Comparison of ENCODE assay signal across 7 mouse cellular contexts in the genomic region with DNA sequence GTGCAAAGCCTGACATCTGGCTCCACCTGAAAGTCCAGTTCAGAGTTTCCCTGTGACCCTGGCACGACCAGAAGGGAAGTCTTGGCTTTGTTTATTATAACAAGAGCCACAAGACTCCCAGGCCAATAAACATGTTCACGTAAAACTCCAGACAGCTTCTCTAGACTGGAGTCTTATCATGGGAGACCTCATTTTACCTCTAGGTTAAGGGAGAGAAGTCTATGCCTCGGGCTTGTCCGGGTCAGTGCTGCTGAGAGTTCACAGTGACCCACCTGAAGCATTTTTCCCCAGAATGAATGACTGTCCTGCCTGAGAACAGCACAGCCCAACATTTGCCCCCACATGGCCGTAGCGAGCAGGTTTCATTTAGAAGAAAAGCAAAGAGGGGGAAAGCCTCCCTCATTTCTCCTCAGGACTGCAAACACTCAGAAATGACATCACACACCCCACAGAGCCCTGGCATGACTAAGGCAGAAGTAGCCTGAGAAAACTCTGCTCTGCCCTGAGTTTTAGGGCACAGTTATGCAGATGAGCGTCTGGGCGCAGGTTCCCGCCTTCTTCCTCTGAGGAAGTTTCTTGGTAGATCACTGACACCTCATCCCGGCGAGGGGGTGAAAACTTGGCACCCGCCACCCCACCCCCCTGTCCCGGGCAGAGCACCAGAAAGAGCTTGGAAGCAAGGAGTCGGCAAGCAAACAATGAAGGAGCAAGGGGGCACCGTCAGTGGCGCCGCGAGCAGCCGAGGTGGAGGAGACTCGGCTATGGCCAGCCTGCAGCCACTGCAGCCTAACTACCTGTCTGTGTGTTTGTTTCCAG.
A peak's percentile ranks its signal among the peaks of the same experiment; 100 is the strongest.
DNase-seq lines count a peak whose midpoint lies in the region; ATAC-seq and TF ChIP-seq lines count a peak whose summit lies in the region.

No protein-coding gene starts in this region.

- in situ Hi-C loops in Patski (cut with MboI; ENCODE audit: low pct_unique_long_range_greater_than_20kb) = loop anchor here (5.0 kb wide), 2 partner anchors 58 to 82 kb away; no protein-coding TSS in a partner anchor

- peak overlapping the region; percentile 38 for H3K4me3 ChIP-seq in forebrain, embryonic 14.5 days (ENCODE audit: low read depth, low read length)
- H3K4me3 ChIP-seq in hindbrain, embryonic 10.5 days = peak overlapping the region; percentile 65
- peak overlapping the region; percentile 58 for H3K4me3 ChIP-seq in limb, embryonic 12.5 days (replicated peaks)
- H3K4me3 ChIP-seq in midbrain, embryonic 12.5 days = peak overlapping the region; percentile 41

- DNase-seq in Patski (ENCODE audit: low read depth, low spot score) = peak; percentile 62
- DNase-seq in c-Kit-positive CD71-positive TER-119-negative erythroid progenitor cells, embryonic 14.5 days (ENCODE audit: low read depth) = peak; percentile 60
- peak; percentile 73 for DNase-seq in forebrain, embryonic 14.5 days (ENCODE audit: low spot score)
- DNase-seq in hindbrain, embryonic 10.5 days (ENCODE audit: low spot score) = peak; percentile 63
- DNase-seq in spleen, postnatal 36 days (ENCODE audit: low spot score in 2 of 2) = peak; percentile 82 to 83

- peak overlapping the region; percentile 79 for H3K4me2 ChIP-seq in forebrain, embryonic 14.5 days (ENCODE audit: low read length)
- H3K4me2 ChIP-seq in limb, embryonic 12.5 days = peak overlapping the region; percentile 88
- peak overlapping the region; percentile 74 for H3K4me2 ChIP-seq in midbrain, embryonic 12.5 days (replicated peaks)

- peak; percentile 95 for ATAC-seq in Patski
- peak; percentile 76 for ATAC-seq in forebrain, embryonic 14.5 days
- ATAC-seq in limb, embryonic 12.5 days (ENCODE audit: insufficient number of reproducible peaks, insufficient read depth, low FRiP score, low TSS enrichment, low read depth) = peak; percentile 61
- peak; percentile 73 for ATAC-seq in midbrain, embryonic 12.5 days (ENCODE audit: low FRiP score, low read depth)

- H3K27me3 ChIP-seq in Patski = no peaks in the 10 kb centered on the region
- 0 out of 2 replicates have a peak, but pooled peaks cover 2% of the 10 kb centered on the region for H3K27me3 ChIP-seq in forebrain, embryonic 14.5 days (replicated peaks; ENCODE audit: control insufficient read depth, insufficient read depth, low read length)
- peaks cover 17% of the 10 kb centered on the region for H3K27me3 ChIP-seq in hindbrain, embryonic 10.5 days (ENCODE audit: insufficient read depth, poor library complexity, severe bottlenecking)
- H3K27me3 ChIP-seq in limb, embryonic 12.5 days = no peaks in the 10 kb centered on the region; the same call in 1 of the 2 replicates
- H3K27me3 ChIP-seq in midbrain, embryonic 12.5 days = peaks cover 23% of the 10 kb centered on the region

- H3K9ac ChIP-seq in forebrain, embryonic 14.5 days (ENCODE audit: low read length) = peak overlapping the region; percentile 62
- peak overlapping the region; percentile 70 for H3K9ac ChIP-seq in limb, embryonic 12.5 days (replicated peaks)
- peak overlapping the region; percentile 55 for H3K9ac ChIP-seq in midbrain, embryonic 12.5 days (replicated peaks)

- CTCF ChIA-PET in Patski (lab: Charles Lee) = no interaction called here

- POLR2A ChIA-PET in Patski (lab: Charles Lee) = interaction anchor here (0.6 kb wide), 1 partner anchor 42 kb away, joined by 6 read pairs; no protein-coding TSS in a partner anchor

- no peaks in the 10 kb centered on the region for H3K9me3 ChIP-seq in forebrain, embryonic 14.5 days (replicated peaks; ENCODE audit: control insufficient read depth, low read length)
- no peaks in the 10 kb centered on the region for H3K9me3 ChIP-seq in hindbrain, embryonic 10.5 days
- no peaks in the 10 kb centered on the region for H3K9me3 ChIP-seq in limb, embryonic 12.5 days
- no peaks in the 10 kb centered on the region for H3K9me3 ChIP-seq in midbrain, embryonic 12.5 days

- no peak for TF ChIP-seq CTCF in Patski (IDR thresholded peaks at IDR 0.05)

- WGBS in forebrain, embryonic 14.5 days = under 1% methylated on average over 20 of the region's 20 CpGs
- under 1% methylated on average over 20 of the region's 20 CpGs for WGBS in hindbrain, embryonic 10.5 days
- WGBS in limb, embryonic 12.5 days = under 1% methylated on average over 20 of the region's 20 CpGs
- under 1% methylated on average over 20 of the region's 20 CpGs for WGBS in midbrain, embryonic 12.5 days

- peak overlapping the region; percentile 28; the same call in 1 of the 2 replicates for H3K27ac ChIP-seq in forebrain, embryonic 14.5 days (ENCODE audit: low read depth, low read length)
- peak overlapping the region; percentile 86 for H3K27ac ChIP-seq in hindbrain, embryonic 10.5 days
- peak overlapping the region; percentile 91 for H3K27ac ChIP-seq in limb, embryonic 12.5 days
- H3K27ac ChIP-seq in midbrain, embryonic 12.5 days (replicated peaks) = peak overlapping the region; percentile 1; the same call in 1 of the 2 replicates

- no peaks in the 10 kb centered on the region for H3K36me3 ChIP-seq in forebrain, embryonic 14.5 days (ENCODE audit: control insufficient read depth, insufficient read depth, low read length)
- no peaks in the 10 kb centered on the region for H3K36me3 ChIP-seq in hindbrain, embryonic 10.5 days
- no peaks in the 10 kb centered on the region for H3K36me3 ChIP-seq in limb, embryonic 12.5 days
- no peaks in the 10 kb centered on the region for H3K36me3 ChIP-seq in midbrain, embryonic 12.5 days

- H3K4me1 ChIP-seq in forebrain, embryonic 14.5 days (ENCODE audit: control insufficient read depth, insufficient read depth, low read length) = peaks cover 26% of the 10 kb centered on the region; the same call in 1 of the 2 replicates
- H3K4me1 ChIP-seq in hindbrain, embryonic 10.5 days (replicated peaks) = peaks cover 64% of the 10 kb centered on the region
- H3K4me1 ChIP-seq in limb, embryonic 12.5 days (replicated peaks) = peaks cover 57% of the 10 kb centered on the region
- H3K4me1 ChIP-seq in midbrain, embryonic 12.5 days = peaks cover 44% of the 10 kb centered on the region

Comparison
In these comparisons a context has a peak if more than half of its experiments do, and no peak if none do; other contexts are left out.
1. Peak in every context shown above with its lines: DNase-seq, ATAC-seq, H3K4me3 ChIP-seq and H3K27ac ChIP-seq.
2. H3K27ac ChIP-seq: peak in every context shown above with its lines; median percentile 91 in limb, embryonic 12.5 days; 86 in hindbrain, embryonic 10.5 days; 28 in forebrain, embryonic 14.5 days; 1 in midbrain, embryonic 12.5 days.